Mouse (Mus musculus): ENCODE data around the gene Spag5.

- TF ChIP-seq POLR2A (IDR thresholded peaks at IDR 0.05; ENCODE audit: control insufficient read depth, low read depth, low read length) (no peak), CTCF (IDR thresholded peaks at IDR 0.05; ENCODE audit: control insufficient read depth, insufficient read depth, insufficient replicate concordance, low read depth, low read length) (no peak)
Measured at GRCm38 (mm10) chr11:78363309-78364007, 62.1 kb downstream of the Spag5 start.
